Mouse (Mus musculus) heart, embryonic 11.5 days (tissue): ENCODE measurements around the gene Baz1a. TPM values are rescaled to one million over a fixed set of nuclear protein-coding genes. Genes with fewer than 3 reads are reported as not detected.

Experiments
- ATAC-seq: fragments of 200-750 bp; cut with Nextera tagmentation; replicated peaks from 2 replicates; pipeline ENCODE4 v1.8.0; 2017; ENCODE audit warnings: moderate library complexity; ENCODE audit not compliant: insufficient number of reproducible peaks, low FRiP score, low TSS enrichment
- H3K27ac ChIP-seq: fragments of 300-500 bp; sonication (generic); 2 replicates; pipeline ENCODE4 v1.5.1; 2014; ENCODE audit warnings: mild to moderate bottlenecking, low read depth, low read length
- H3K27me3 ChIP-seq: fragments of 300-500 bp; sonication (generic); 2 replicates; pipeline ENCODE4 v1.6.1; 2014; ENCODE audit warnings: mild to moderate bottlenecking, low read length, mixed read lengths; ENCODE audit not compliant: control insufficient read depth, insufficient read depth
- H3K36me3 ChIP-seq: fragments of 300-500 bp; sonication (generic); 2 replicates; pipeline ENCODE4 v1.6.1; 2014; ENCODE audit warnings: mild to moderate bottlenecking, low read length, moderate library complexity, mixed read lengths; ENCODE audit not compliant: control insufficient read depth, insufficient read depth
- H3K4me1 ChIP-seq: fragments of 300-500 bp; sonication (generic); 2 replicates; pipeline ENCODE4 v1.6.1; 2014; ENCODE audit warnings: low read length; ENCODE audit not compliant: control insufficient read depth, insufficient read depth
- H3K4me2 ChIP-seq: fragments of 300-500 bp; sonication (generic); 2 replicates; pipeline ENCODE4 v1.6.1; 2014; ENCODE audit warnings: mild to moderate bottlenecking, moderate library complexity
- H3K4me3 ChIP-seq: fragments of 300-500 bp; sonication (generic); 2 replicates; pipeline ENCODE4 v1.5.1; 2014; ENCODE audit warnings: low read depth, low read length
- H3K9ac ChIP-seq: fragments of 300-500 bp; sonication (generic); 2 replicates; pipeline ENCODE4 v1.6.1; 2014; ENCODE audit warnings: mild to moderate bottlenecking, low read depth, low read length, moderate library complexity
- H3K9me3 ChIP-seq: fragments of 300-500 bp; sonication (generic); replicated peaks from 2 replicates; pipeline ENCODE4 v1.6.1; 2016; ENCODE audit warnings: low read length; ENCODE audit not compliant: control insufficient read depth
- WGBS: fragments of 180-500 bp; shearing (Covaris S2); extraction: QIAGEN DNeasy Blood & Tissue Kit; methylation state at CpG from one replicate; pipeline ENCODE4 v1.1.7; 2014; ENCODE audit not compliant: insufficient replicate concordance; 5-methylcytosine and 5-hydroxymethylcytosine counted together
- polyA plus RNA-seq: library from polyadenylated mRNA; unstranded; fragments of >200 nt; fragmentation: Nextera tagmentation; extraction: Ambion mirVana; gene quantifications from 2 replicates; pipeline ENCODE4 v1.2.1, GENCODE M21; 2014

Baz1a gene
- 11.4 and 18.6 TPM in 2 replicates for polyA plus RNA-seq

GRCm38 (mm10) chr12:55013626-55014398, at the start of gene Baz1a:
Gene Baz1a, minus strand, starts transcription at chr12:55014348.
- H3K4me2 ChIP-seq, result no peak within 1 kb of the TSS
- H3K27me3 ChIP-seq, result no peaks in the 10 kb centered on the region
- ATAC-seq, result no peak
- H3K4me3 ChIP-seq, result no peak within 1 kb of the TSS
- no peaks in the 10 kb centered on the region for H3K36me3 ChIP-seq
- WGBS, result 81% methylated on average over 6 of the region's 6 CpGs
- H3K9me3 ChIP-seq, result no peaks in the 10 kb centered on the region
- H3K27ac ChIP-seq, result no peak within 1 kb of the TSS
- no peaks in the 10 kb centered on the region for H3K4me1 ChIP-seq
- no peak within 1 kb of the TSS for H3K9ac ChIP-seq

- Histone ChIP-seq H3K27ac (no peak overlapping the region), H3K4me1 (peaks cover 11% of the 10 kb centered on the region), H3K9ac (no peak overlapping the region), H3K9me3 (no peaks in the 10 kb centered on the region), H3K4me3 (no peak overlapping the region), H3K4me2 (no peak overlapping the region), H3K36me3 (peaks cover 3% of the 10 kb centered on the region; the same call in 1 of the 2 replicates), H3K27me3 (no peaks in the 10 kb centered on the region)
- ATAC-seq, result no peak
- WGBS, result 96% methylated on average over 1 of the region's 1 CpGs
These were observed 48.0 kb upstream of the Baz1a start for GRCm38 (mm10) chr12:55062141-55062540.

GRCm38 (mm10) chr12:55061006-55061405, 46.9 kb upstream of the Baz1a start:
- H3K4me3 ChIP-seq, result no peak overlapping the region
- no peak for ATAC-seq

GRCm38 (mm10) chr12:55060212-55060898, 46.2 kb upstream of the Baz1a start:
- Histone ChIP-seq H3K4me1 (peaks cover 11% of the 10 kb centered on the region), H3K9ac (no peak overlapping the region), H3K4me3 (no peak overlapping the region), H3K36me3 (peaks cover 3% of the 10 kb centered on the region; the same call in 1 of the 2 replicates), H3K4me2 (no peak overlapping the region), H3K27me3 (no peaks in the 10 kb centered on the region), H3K9me3 (no peaks in the 10 kb centered on the region), H3K27ac (no peak overlapping the region)
- WGBS, result 41% methylated on average over 6 of the region's 6 CpGs
- ATAC-seq, result no peak

More at GRCm38 (mm10) chr12:55061006-55061405, 46.9 kb upstream of the Baz1a start:
- Histone ChIP-seq H3K36me3 (peaks cover 3% of the 10 kb centered on the region; the same call in 1 of the 2 replicates), H3K9me3 (no peaks in the 10 kb centered on the region), H3K4me1 (peaks cover 11% of the 10 kb centered on the region), H3K4me2 (no peak overlapping the region), H3K9ac (no peak overlapping the region), H3K27me3 (no peaks in the 10 kb centered on the region), H3K27ac (no peak overlapping the region)
- WGBS, result 74% methylated on average over 10 of the region's 10 CpGs

- H3K9ac ChIP-seq, result no peak overlapping the region
- H3K36me3 ChIP-seq, result peaks cover 3% of the 10 kb centered on the region; the same call in 1 of the 2 replicates
- H3K4me1 ChIP-seq, result peaks cover 11% of the 10 kb centered on the region
- peak overlapping the region; percentile 46; the same call in 1 of the 2 replicates for H3K27ac ChIP-seq
- 41% methylated on average over 3 of the region's 3 CpGs for WGBS
- H3K4me2 ChIP-seq, result no peak overlapping the region
- no peaks in the 10 kb centered on the region for H3K9me3 ChIP-seq
- H3K4me3 ChIP-seq, result no peak overlapping the region
- peak; percentile 63 for ATAC-seq
- H3K27me3 ChIP-seq, result no peaks in the 10 kb centered on the region
These were observed 45.7 kb upstream of the Baz1a start for GRCm38 (mm10) chr12:55059812-55060211.

- Histone ChIP-seq H3K27ac (no peak overlapping the region), H3K36me3 (peaks cover 3% of the 10 kb centered on the region; the same call in 1 of the 2 replicates), H3K9me3 (no peaks in the 10 kb centered on the region), H3K9ac (no peak overlapping the region), H3K4me1 (peaks cover 11% of the 10 kb centered on the region), H3K4me3 (no peak overlapping the region), H3K27me3 (no peaks in the 10 kb centered on the region), H3K4me2 (no peak overlapping the region)
- WGBS, result 55% methylated on average over 6 of the region's 6 CpGs
- no peak for ATAC-seq
These were observed 44.9 kb upstream of the Baz1a start for GRCm38 (mm10) chr12:55058865-55059615.

GRCm38 (mm10) chr12:55056703-55057102, 42.6 kb upstream of the Baz1a start:
- Histone ChIP-seq H3K9ac (no peak overlapping the region), H3K4me2 (no peak overlapping the region), H3K27ac (no peak overlapping the region), H3K36me3 (peaks cover 3% of the 10 kb centered on the region; the same call in 1 of the 2 replicates), H3K4me1 (peaks cover 11% of the 10 kb centered on the region), H3K9me3 (no peaks in the 10 kb centered on the region), H3K4me3 (no peak overlapping the region), H3K27me3 (no peaks in the 10 kb centered on the region)
- no peak for ATAC-seq
- 73% methylated on average over 2 of the region's 2 CpGs for WGBS

GRCm38 (mm10) chr12:55054551-55055241, 40.5 kb upstream of the Baz1a start:
- no peak overlapping the region for H3K4me2 ChIP-seq
- ATAC-seq, result no peak
- no peaks in the 10 kb centered on the region for H3K27me3 ChIP-seq
- WGBS, result 74% methylated on average over 2 of the region's 2 CpGs
- no peak overlapping the region for H3K4me3 ChIP-seq
- no peaks in the 10 kb centered on the region for H3K9me3 ChIP-seq
- H3K27ac ChIP-seq, result no peak overlapping the region
- no peaks in the 10 kb centered on the region; the same call in 1 of the 2 replicates for H3K36me3 ChIP-seq
- no peak overlapping the region for H3K9ac ChIP-seq
- peaks cover 4% of the 10 kb centered on the region; the same call in 1 of the 2 replicates for H3K4me1 ChIP-seq
